Mouse (Mus musculus): ENCODE measurements around the gene Gramd1b. TPM values are rescaled to one million over a fixed set of nuclear protein-coding genes. Genes with fewer than 3 reads are reported as not detected.

Gramd1b gene
- polyA plus RNA-seq, 1 experiment from 2014 or later, result 2.2 TPM

GRCm38 (mm10) chr9:40450417-40450714, 80.8 kb downstream of the Gramd1b start:
- ATAC-seq (no peak), DNase-seq (ENCODE audit: low spot score) (peak; percentile 27)
- no peak overlapping the region for H3K4me2 ChIP-seq (replicated peaks; ENCODE audit: low read depth, low read length)

GRCm38 (mm10) chr9:40449610-40450416, 81.4 kb downstream of the Gramd1b start:
- ATAC-seq (no peak; the same call in none of the 2 replicates), DNase-seq (ENCODE audit: low spot score) (no peak)
- Histone ChIP-seq H3K4me3 (ENCODE audit: low read depth, low read length) (no peak overlapping the region), H3K4me2 (replicated peaks; ENCODE audit: low read depth, low read length) (no peak overlapping the region), H3K36me3 (ENCODE audit: insufficient read depth, low read length) (no peaks in the 10 kb centered on the region), H3K27me3 (replicated peaks; ENCODE audit: insufficient read depth, low read length) (no peaks in the 10 kb centered on the region), H3K9me3 (ENCODE audit: low read length) (no peaks in the 10 kb centered on the region), H3K27ac (ENCODE audit: low read length) (no peak overlapping the region), H3K4me1 (ENCODE audit: insufficient read depth, low read depth, low read length) (no peaks in the 10 kb centered on the region; the same call in 1 of the 2 replicates), H3K9ac (replicated peaks; ENCODE audit: low read depth) (no peak overlapping the region)
- 56% methylated on average over 10 of the region's 10 CpGs for WGBS
- TF ChIP-seq CTCF (IDR thresholded peaks at IDR 0.05), result no peak

More at GRCm38 (mm10) chr9:40450417-40450714, 80.8 kb downstream of the Gramd1b start:
- TF ChIP-seq CTCF (IDR thresholded peaks at IDR 0.05) (no peak), EP300 (IDR thresholded peaks at IDR 0.05) (no peak)
- H3K9me3 ChIP-seq (ENCODE audit: low read length), result no peaks in the 10 kb centered on the region
- no peaks in the 10 kb centered on the region for H3K36me3 ChIP-seq (ENCODE audit: insufficient read depth, low read length)
- H3K4me1 ChIP-seq (ENCODE audit: insufficient read depth, low read depth, low read length), result no peaks in the 10 kb centered on the region; the same call in 1 of the 2 replicates
- WGBS, result 47% methylated on average over 7 of the region's 7 CpGs
- H3K27ac ChIP-seq (ENCODE audit: low read length), result no peak overlapping the region
- no peaks in the 10 kb centered on the region for H3K27me3 ChIP-seq (replicated peaks; ENCODE audit: insufficient read depth, low read length)
- no peak overlapping the region for H3K4me3 ChIP-seq (ENCODE audit: low read depth, low read length)
- H3K9ac ChIP-seq (replicated peaks; ENCODE audit: low read depth), result no peak overlapping the region

GRCm38 (mm10) chr9:40448646-40449243, 82.4 kb downstream of the Gramd1b start:
- Histone ChIP-seq H3K9ac (replicated peaks; ENCODE audit: low read depth) (no peak overlapping the region), H3K27me3 (replicated peaks; ENCODE audit: insufficient read depth, low read length) (no peaks in the 10 kb centered on the region), H3K9me3 (ENCODE audit: low read length) (no peaks in the 10 kb centered on the region), H3K4me3 (ENCODE audit: low read depth, low read length) (no peak overlapping the region), H3K4me2 (replicated peaks; ENCODE audit: low read depth, low read length) (no peak overlapping the region), H3K36me3 (ENCODE audit: insufficient read depth, low read length) (no peaks in the 10 kb centered on the region), H3K27ac (ENCODE audit: low read length) (no peak overlapping the region), H3K4me1 (ENCODE audit: insufficient read depth, low read depth, low read length) (no peaks in the 10 kb centered on the region)
- TF ChIP-seq CTCF (IDR thresholded peaks at IDR 0.05) (no peak), EP300 (IDR thresholded peaks at IDR 0.05) (no peak)
- WGBS, result 87% methylated on average over 2 of the region's 2 CpGs
- DNase-seq (ENCODE audit: low spot score) (no peak), ATAC-seq (no peak)

- no peaks in the 10 kb centered on the region for H3K36me3 ChIP-seq (ENCODE audit: insufficient read depth, low read length)
Measured at GRCm38 (mm10) chr9:40447265-40447664, 83.9 kb downstream of the Gramd1b start.

GRCm38 (mm10) chr9:40444961-40445360, 86.2 kb downstream of the Gramd1b start:
- Histone ChIP-seq H3K36me3 (ENCODE audit: insufficient read depth, low read length) (no peaks in the 10 kb centered on the region), H3K9me3 (ENCODE audit: low read length) (no peaks in the 10 kb centered on the region), H3K4me2 (replicated peaks; ENCODE audit: low read depth, low read length) (no peak overlapping the region), H3K27ac (ENCODE audit: low read length) (no peak overlapping the region), H3K4me1 (ENCODE audit: insufficient read depth, low read depth, low read length) (no peaks in the 10 kb centered on the region), H3K4me3 (ENCODE audit: low read depth, low read length) (no peak overlapping the region), H3K27me3 (replicated peaks; ENCODE audit: insufficient read depth, low read length) (no peaks in the 10 kb centered on the region), H3K9ac (replicated peaks; ENCODE audit: low read depth) (no peak overlapping the region)
- WGBS, result 49% methylated on average over 6 of the region's 6 CpGs
- ATAC-seq, result 0 out of 2 replicates have a peak, but pooled peaks have one; percentile 6
- TF ChIP-seq CTCF (IDR thresholded peaks at IDR 0.05) (no peak), EP300 (IDR thresholded peaks at IDR 0.05) (no peak)
- DNase-seq (ENCODE audit: low spot score), result no peak

More at GRCm38 (mm10) chr9:40447265-40447664, 83.9 kb downstream of the Gramd1b start:
- no peak overlapping the region for H3K4me3 ChIP-seq (ENCODE audit: low read depth, low read length)
- H3K27me3 ChIP-seq (replicated peaks; ENCODE audit: insufficient read depth, low read length), result no peaks in the 10 kb centered on the region
- H3K4me1 ChIP-seq (ENCODE audit: insufficient read depth, low read depth, low read length), result no peaks in the 10 kb centered on the region
- TF ChIP-seq CTCF (IDR thresholded peaks at IDR 0.05) (no peak), EP300 (IDR thresholded peaks at IDR 0.05) (no peak)
- no peak overlapping the region for H3K27ac ChIP-seq (ENCODE audit: low read length)
- WGBS, result 75% methylated on average over 4 of the region's 4 CpGs
- no peak overlapping the region for H3K9ac ChIP-seq (replicated peaks; ENCODE audit: low read depth)
- ATAC-seq, result no peak
- H3K4me2 ChIP-seq (replicated peaks; ENCODE audit: low read depth, low read length), result no peak overlapping the region
- H3K9me3 ChIP-seq (ENCODE audit: low read length), result no peaks in the 10 kb centered on the region
- no peak for DNase-seq (ENCODE audit: low spot score)

GRCm38 (mm10) chr9:40442784-40443183, 88.4 kb downstream of the Gramd1b start:
- Histone ChIP-seq H3K4me1 (ENCODE audit: insufficient read depth, low read depth, low read length) (no peaks in the 10 kb centered on the region), H3K27ac (ENCODE audit: low read length) (no peak overlapping the region), H3K9ac (replicated peaks; ENCODE audit: low read depth) (no peak overlapping the region), H3K27me3 (replicated peaks; ENCODE audit: insufficient read depth, low read length) (no peaks in the 10 kb centered on the region), H3K36me3 (ENCODE audit: insufficient read depth, low read length) (no peaks in the 10 kb centered on the region), H3K4me3 (ENCODE audit: low read depth, low read length) (no peak overlapping the region), H3K4me2 (replicated peaks; ENCODE audit: low read depth, low read length) (no peak overlapping the region), H3K9me3 (ENCODE audit: low read length) (no peaks in the 10 kb centered on the region)
- 40% methylated on average over 5 of the region's 5 CpGs for WGBS
- ATAC-seq (no peak), DNase-seq (ENCODE audit: low spot score) (no peak)
- TF ChIP-seq CTCF (IDR thresholded peaks at IDR 0.05) (no peak), EP300 (IDR thresholded peaks at IDR 0.05) (no peak)
